Mouse (Mus musculus): ENCODE data around the gene Camkmt. TPM values are rescaled to one million over a fixed set of nuclear protein-coding genes. Genes with fewer than 3 reads are reported as not detected.
A peak's percentile ranks its signal among the peaks of the same experiment; 100 is the strongest.

The Camkmt gene
- 3.4 and 4.2 TPM in 2 replicates for polyA plus RNA-seq (2012; rRNA removed)

- H3K4me1 ChIP-seq (replicated peaks; ENCODE audit: control insufficient read depth, insufficient read depth, low read length), result peaks cover 4% of the 10 kb centered on the region
- WGBS, result under 1% methylated on average over 63 of the region's 63 CpGs
Observed at GRCm38 (mm10) chr17:85090120-85091099, at the start of gene Camkmt, which contains the start of gene Prepl. Gene Camkmt, plus strand, starts transcription at chr17:85090552. Gene Prepl, minus strand, starts transcription at chr17:85090241.

GRCm38 (mm10) chr17:85040913-85041312, 49.4 kb upstream of the Camkmt start:
- no peaks in the 10 kb centered on the region for H3K36me3 ChIP-seq (ENCODE audit: control insufficient read depth, insufficient read depth, low read length)
- 93% methylated on average over 7 of the region's 7 CpGs for WGBS
- H3K27ac ChIP-seq (ENCODE audit: control insufficient read depth, insufficient read depth, low read length), result no peak overlapping the region
- no peak overlapping the region for H3K4me3 ChIP-seq (ENCODE audit: control insufficient read depth, insufficient read depth, low read length)
- H3K4me1 ChIP-seq (replicated peaks; ENCODE audit: control insufficient read depth, insufficient read depth, low read length), result no peaks in the 10 kb centered on the region
- H3K27me3 ChIP-seq (ENCODE audit: control insufficient read depth, insufficient read depth, low read length), result no peaks in the 10 kb centered on the region
- DNase-seq, result no peak
- TF ChIP-seq CTCF (IDR thresholded peaks at IDR 0.05; ENCODE audit: borderline replicate concordance, control insufficient read depth, extremely low read depth, insufficient read depth, low read length, poor library complexity) (no peak), POLR2A (IDR thresholded peaks at IDR 0.05; ENCODE audit: control insufficient read depth, extremely low read depth, insufficient read depth, low read length, poor library complexity) (no peak)

More at GRCm38 (mm10) chr17:85090120-85091099, at the start of gene Camkmt, which contains the start of gene Prepl:
- H3K36me3 ChIP-seq (ENCODE audit: control insufficient read depth, insufficient read depth, low read length), result no peaks in the 10 kb centered on the region
- H3K27ac ChIP-seq (ENCODE audit: control insufficient read depth, insufficient read depth, low read length), result no peak within 1 kb of the TSS
- DNase-seq, result peak; percentile 95
- peak within 1 kb of the TSS; percentile 76 for H3K4me3 ChIP-seq (ENCODE audit: control insufficient read depth, insufficient read depth, low read length)
- TF ChIP-seq POLR2A (IDR thresholded peaks at IDR 0.05; ENCODE audit: control insufficient read depth, extremely low read depth, insufficient read depth, low read length, poor library complexity) (no peak; the same call in 1 of the 2 replicates), CTCF (IDR thresholded peaks at IDR 0.05; ENCODE audit: borderline replicate concordance, control insufficient read depth, extremely low read depth, insufficient read depth, low read length, poor library complexity) (0 out of 2 replicates have a peak, but pooled peaks have one; percentile 20)
- no peaks in the 10 kb centered on the region for H3K27me3 ChIP-seq (ENCODE audit: control insufficient read depth, insufficient read depth, low read length)

DNA sequence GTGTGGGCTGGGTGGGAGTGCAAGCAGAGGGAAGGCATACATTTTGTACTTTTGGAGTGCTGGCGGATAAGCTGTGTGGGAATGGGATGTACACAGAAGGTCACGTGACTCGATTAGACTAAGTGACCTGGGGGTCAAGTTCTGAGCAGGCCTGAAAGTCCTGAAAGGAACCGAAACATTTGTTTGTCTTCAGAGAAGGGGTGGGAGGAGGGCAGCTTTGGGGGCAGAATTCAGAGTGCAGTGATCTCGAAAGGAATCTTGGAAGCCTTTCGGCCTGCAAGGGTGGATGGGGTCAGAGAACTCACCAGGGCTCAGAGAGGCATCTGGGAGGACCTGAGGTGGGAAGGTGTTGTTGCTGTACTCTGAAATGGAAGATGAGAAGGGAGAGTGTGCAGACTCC, 47.9 kb upstream of the Camkmt start:
- TF ChIP-seq POLR2A (IDR thresholded peaks at IDR 0.05; ENCODE audit: control insufficient read depth, extremely low read depth, insufficient read depth, low read length, poor library complexity) (no peak), CTCF (IDR thresholded peaks at IDR 0.05; ENCODE audit: borderline replicate concordance, control insufficient read depth, extremely low read depth, insufficient read depth, low read length, poor library complexity) (no peak)
- Histone ChIP-seq H3K4me1 (replicated peaks; ENCODE audit: control insufficient read depth, insufficient read depth, low read length) (no peaks in the 10 kb centered on the region), H3K36me3 (ENCODE audit: control insufficient read depth, insufficient read depth, low read length) (no peaks in the 10 kb centered on the region), H3K4me3 (ENCODE audit: control insufficient read depth, insufficient read depth, low read length) (no peak overlapping the region), H3K27me3 (ENCODE audit: control insufficient read depth, insufficient read depth, low read length) (no peaks in the 10 kb centered on the region), H3K27ac (ENCODE audit: control insufficient read depth, insufficient read depth, low read length) (no peak overlapping the region)
- DNase-seq, result no peak
- WGBS, result 96% methylated on average over 6 of the region's 6 CpGs

- Histone ChIP-seq H3K4me3 (ENCODE audit: control insufficient read depth, insufficient read depth, low read length) (no peak overlapping the region), H3K4me1 (replicated peaks; ENCODE audit: control insufficient read depth, insufficient read depth, low read length) (no peaks in the 10 kb centered on the region), H3K36me3 (ENCODE audit: control insufficient read depth, insufficient read depth, low read length) (no peaks in the 10 kb centered on the region), H3K27ac (ENCODE audit: control insufficient read depth, insufficient read depth, low read length) (no peak overlapping the region), H3K27me3 (ENCODE audit: control insufficient read depth, insufficient read depth, low read length) (no peaks in the 10 kb centered on the region)
- TF ChIP-seq CTCF (IDR thresholded peaks at IDR 0.05; ENCODE audit: borderline replicate concordance, control insufficient read depth, extremely low read depth, insufficient read depth, low read length, poor library complexity) (no peak), POLR2A (IDR thresholded peaks at IDR 0.05; ENCODE audit: control insufficient read depth, extremely low read depth, insufficient read depth, low read length, poor library complexity) (no peak)
- 89% methylated on average over 6 of the region's 6 CpGs for WGBS
- DNase-seq, result no peak
Observed at GRCm38 (mm10) chr17:85043404-85043816, 46.9 kb upstream of the Camkmt start.

DNA sequence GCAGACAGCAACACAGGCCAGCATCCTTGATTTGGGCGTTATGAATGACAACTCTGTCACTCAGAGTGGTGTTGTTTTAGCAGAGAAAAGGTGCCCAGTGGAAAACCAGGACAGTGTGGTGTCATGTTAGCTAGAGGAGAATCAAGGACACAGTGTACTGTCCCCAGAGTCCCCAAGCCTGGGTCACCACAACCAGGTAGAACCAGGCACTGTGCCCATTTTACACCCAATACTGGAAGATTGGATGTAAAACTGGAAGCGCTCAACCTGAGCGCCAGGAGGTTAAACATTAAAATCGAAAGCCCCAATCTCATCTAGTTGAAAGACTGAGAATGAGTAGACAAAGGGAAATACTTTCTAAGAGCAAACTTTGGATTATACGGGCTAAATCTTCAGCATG, 45.9 kb upstream of the Camkmt start:
- DNase-seq, result no peak
- Histone ChIP-seq H3K4me1 (replicated peaks; ENCODE audit: control insufficient read depth, insufficient read depth, low read length) (no peaks in the 10 kb centered on the region), H3K27ac (ENCODE audit: control insufficient read depth, insufficient read depth, low read length) (no peak overlapping the region), H3K27me3 (ENCODE audit: control insufficient read depth, insufficient read depth, low read length) (no peaks in the 10 kb centered on the region), H3K36me3 (ENCODE audit: control insufficient read depth, insufficient read depth, low read length) (no peaks in the 10 kb centered on the region), H3K4me3 (ENCODE audit: control insufficient read depth, insufficient read depth, low read length) (no peak overlapping the region)
- TF ChIP-seq POLR2A (IDR thresholded peaks at IDR 0.05; ENCODE audit: control insufficient read depth, extremely low read depth, insufficient read depth, low read length, poor library complexity) (no peak), CTCF (IDR thresholded peaks at IDR 0.05; ENCODE audit: borderline replicate concordance, control insufficient read depth, extremely low read depth, insufficient read depth, low read length, poor library complexity) (no peak)
- 94% methylated on average over 5 of the region's 5 CpGs for WGBS

DNA sequence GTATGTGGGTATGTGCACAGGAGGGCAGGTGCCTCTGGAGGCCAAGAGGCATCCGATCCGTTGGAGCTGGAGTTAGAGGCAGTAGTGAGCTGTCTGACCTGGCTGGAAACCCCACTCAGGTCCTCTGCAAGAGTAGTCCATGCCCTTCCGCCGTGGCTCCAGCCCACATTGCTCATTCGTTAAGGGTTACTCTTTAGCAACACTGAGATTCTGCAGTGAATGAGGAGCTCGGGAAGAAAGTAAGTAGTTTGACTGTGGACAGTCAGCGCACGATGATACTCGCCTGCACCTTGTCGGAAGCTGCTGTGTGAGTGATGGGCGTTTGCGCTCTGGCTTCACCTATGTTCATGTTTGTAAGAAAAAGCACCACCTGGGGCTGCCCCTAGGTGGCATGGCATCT, 45.2 kb upstream of the Camkmt start:
- Histone ChIP-seq H3K27ac (ENCODE audit: control insufficient read depth, insufficient read depth, low read length) (no peak overlapping the region), H3K4me1 (replicated peaks; ENCODE audit: control insufficient read depth, insufficient read depth, low read length) (no peaks in the 10 kb centered on the region), H3K36me3 (ENCODE audit: control insufficient read depth, insufficient read depth, low read length) (no peaks in the 10 kb centered on the region), H3K4me3 (ENCODE audit: control insufficient read depth, insufficient read depth, low read length) (no peak overlapping the region), H3K27me3 (ENCODE audit: control insufficient read depth, insufficient read depth, low read length) (no peaks in the 10 kb centered on the region)
- TF ChIP-seq CTCF (IDR thresholded peaks at IDR 0.05; ENCODE audit: borderline replicate concordance, control insufficient read depth, extremely low read depth, insufficient read depth, low read length, poor library complexity), result no peak
- no peak for TF ChIP-seq POLR2A (IDR thresholded peaks at IDR 0.05; ENCODE audit: control insufficient read depth, extremely low read depth, insufficient read depth, low read length, poor library complexity)
- 93% methylated on average over 12 of the region's 12 CpGs for WGBS
- peak; percentile 19 for DNase-seq

Measured in thymus, adult 2 months (tissue).